Mouse (Mus musculus): ENCODE results near the gene Defb39. TPM values are rescaled to one million over a fixed set of nuclear protein-coding genes. Genes with fewer than 3 reads are reported as not detected.

The Defb39 gene
- polyA plus RNA-seq (2017; shearing (Covaris generic)): not detected

DNA sequence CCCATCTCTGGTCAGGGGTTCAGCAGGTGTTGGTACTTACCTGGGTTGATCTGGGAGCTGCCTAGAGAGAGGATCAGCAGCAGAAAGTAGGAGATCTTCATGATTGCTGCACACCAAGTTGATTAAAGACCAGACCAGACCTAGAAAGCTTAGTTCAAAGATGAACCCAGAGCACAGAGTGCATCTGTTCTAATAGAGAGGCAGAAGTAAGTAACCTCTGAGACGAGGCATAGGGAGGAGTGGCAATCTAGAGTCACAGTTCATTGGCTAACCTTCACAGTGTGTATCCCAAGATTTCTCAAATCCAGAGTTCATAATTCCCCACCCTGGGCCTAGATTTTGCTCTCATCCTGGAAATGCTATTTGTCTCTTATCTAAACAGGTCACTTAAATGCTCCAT is at the start of gene Defb39:
Defb39 (minus strand) TSS at position 101 of the 400 bp plus-strand sequence.
- no peak for ATAC-seq

DNA sequence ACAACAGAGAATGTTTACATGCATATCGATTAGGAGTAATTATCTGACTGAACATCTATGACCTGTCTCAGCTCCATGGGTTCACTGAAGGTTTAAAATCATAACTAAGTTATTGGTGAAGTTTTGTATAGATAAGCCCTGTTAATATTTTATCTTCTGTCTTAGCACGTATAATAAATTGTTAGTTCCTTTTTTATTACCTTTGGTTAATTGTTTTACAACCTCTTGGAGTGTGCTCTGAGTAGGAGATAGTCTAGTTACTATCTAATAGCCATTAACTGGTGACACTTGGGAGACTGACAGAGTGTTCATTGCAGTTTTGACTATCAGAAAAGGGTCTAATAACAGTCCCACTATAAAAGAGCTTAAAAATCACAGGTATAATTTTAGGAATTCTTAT is 1.4 kb upstream of the Defb39 start:
- ATAC-seq: no peak

DNA sequence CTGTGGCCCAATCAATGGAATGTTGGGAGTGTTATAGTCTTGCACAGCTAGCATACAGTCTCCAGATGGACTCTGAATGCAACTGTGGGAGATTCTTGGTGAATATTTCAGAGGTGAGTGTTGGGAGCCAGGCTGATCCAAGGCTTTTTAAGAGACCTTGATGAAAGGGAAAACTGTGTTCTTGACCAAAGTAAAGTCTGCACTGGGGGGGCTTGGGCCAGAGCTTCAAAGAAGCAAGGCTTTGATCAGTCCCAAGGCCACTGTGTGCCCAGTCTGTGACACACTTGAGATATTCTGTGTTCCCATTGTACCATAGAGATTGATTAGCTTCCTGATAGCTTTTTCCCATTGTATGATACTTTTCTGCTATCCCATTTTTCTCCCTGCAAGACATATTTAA is 1.7 kb downstream of the Defb39 start:
- ATAC-seq: no peak

DNA sequence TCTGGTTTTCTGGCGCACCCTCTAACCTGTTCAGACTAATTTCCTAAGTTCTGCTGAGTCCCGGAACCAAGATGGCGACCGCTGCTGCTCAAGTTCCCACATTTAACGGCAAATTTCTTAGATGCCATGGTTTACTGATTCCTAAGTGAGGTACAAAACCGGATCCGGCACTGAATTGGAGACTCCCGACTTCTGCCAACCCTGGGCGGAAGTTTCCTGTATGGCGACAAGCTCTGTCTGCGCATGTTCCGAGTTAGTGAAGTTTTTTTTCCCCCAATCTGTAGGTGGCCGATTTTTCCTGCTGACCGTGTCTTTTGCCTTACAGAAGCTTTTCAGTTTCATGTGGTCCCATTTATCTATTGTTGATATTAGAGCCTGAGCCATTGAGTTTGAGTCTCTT is 19.4 kb downstream of the Defb39 start:
- no peak for ATAC-seq

DNA sequence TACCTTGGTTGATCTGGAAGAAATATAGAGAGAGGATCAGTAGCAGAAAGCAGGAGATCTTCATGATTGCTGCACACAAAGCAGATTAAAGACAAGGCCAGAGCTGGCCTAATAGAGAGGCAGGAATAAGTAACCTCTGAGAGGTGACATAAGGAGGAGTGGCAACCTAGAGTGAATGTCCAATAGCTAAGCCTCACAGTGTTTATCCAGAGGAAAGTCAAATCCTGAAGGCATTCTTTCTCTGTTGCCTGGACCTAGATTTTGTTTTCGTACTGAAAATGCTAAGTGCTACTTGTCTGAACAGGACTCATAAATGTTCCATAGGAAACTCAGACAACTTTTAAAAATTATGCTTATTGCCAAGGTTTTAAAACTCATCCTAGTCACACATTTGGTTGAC is 38.1 kb downstream of the Defb39 start, which contains the start of gene Defb38:
Defb38 (minus strand) TSS at position 101 of the 400 bp plus-strand sequence.
- no peak for ATAC-seq

Other genes with a start within 250 kb of the Defb39 start
- not detected for gene Defb40, start 86.6 kb downstream of the Defb39 start, polyA plus RNA-seq (2017; shearing (Covaris generic))
- not detected for gene Defb37, start 73.8 kb downstream of the Defb39 start, polyA plus RNA-seq (2017; shearing (Covaris generic))
- gene Defb38, start 38.2 kb downstream of the Defb39 start, polyA plus RNA-seq (2017; shearing (Covaris generic)): not detected
- under 1 TPM in 1 of 2 experiments, not detected in 1; 0.32 TPM for gene Defb12, start 50.0 kb upstream of the Defb39 start, polyA plus RNA-seq (2017; shearing (Covaris generic))
- gene Defb34, start 58.9 kb upstream of the Defb39 start, polyA plus RNA-seq (2017; shearing (Covaris generic)): not detected
- not detected for gene Gm45826, start 76.0 kb upstream of the Defb39 start, polyA plus RNA-seq (2017; shearing (Covaris generic))
- not detected for gene Defb14, start 129.5 kb upstream of the Defb39 start, polyA plus RNA-seq (2017; shearing (Covaris generic))
- not detected for gene Defb4, start 133.9 kb upstream of the Defb39 start, polyA plus RNA-seq (2017; shearing (Covaris generic))
- not detected for gene Defb6, start 160.7 kb upstream of the Defb39 start, polyA plus RNA-seq (2017; shearing (Covaris generic))
- gene Defb46, start 175.1 kb upstream of the Defb39 start, polyA plus RNA-seq (2017; shearing (Covaris generic)): not detected
- not detected for gene Defb5, start 182.8 kb upstream of the Defb39 start, polyA plus RNA-seq (2017; shearing (Covaris generic))
- not detected for gene Defb3, start 228.6 kb upstream of the Defb39 start, polyA plus RNA-seq (2017; shearing (Covaris generic))